Mouse (Mus musculus) cerebellum, adult 9-11 months (tissue): ENCODE data around the gene Fam229b.

Experiments used
- DNase-seq: peaks from one replicate; pipeline ENCODE4 v3.0.0; 2022

Gene Fam229b

DNA sequence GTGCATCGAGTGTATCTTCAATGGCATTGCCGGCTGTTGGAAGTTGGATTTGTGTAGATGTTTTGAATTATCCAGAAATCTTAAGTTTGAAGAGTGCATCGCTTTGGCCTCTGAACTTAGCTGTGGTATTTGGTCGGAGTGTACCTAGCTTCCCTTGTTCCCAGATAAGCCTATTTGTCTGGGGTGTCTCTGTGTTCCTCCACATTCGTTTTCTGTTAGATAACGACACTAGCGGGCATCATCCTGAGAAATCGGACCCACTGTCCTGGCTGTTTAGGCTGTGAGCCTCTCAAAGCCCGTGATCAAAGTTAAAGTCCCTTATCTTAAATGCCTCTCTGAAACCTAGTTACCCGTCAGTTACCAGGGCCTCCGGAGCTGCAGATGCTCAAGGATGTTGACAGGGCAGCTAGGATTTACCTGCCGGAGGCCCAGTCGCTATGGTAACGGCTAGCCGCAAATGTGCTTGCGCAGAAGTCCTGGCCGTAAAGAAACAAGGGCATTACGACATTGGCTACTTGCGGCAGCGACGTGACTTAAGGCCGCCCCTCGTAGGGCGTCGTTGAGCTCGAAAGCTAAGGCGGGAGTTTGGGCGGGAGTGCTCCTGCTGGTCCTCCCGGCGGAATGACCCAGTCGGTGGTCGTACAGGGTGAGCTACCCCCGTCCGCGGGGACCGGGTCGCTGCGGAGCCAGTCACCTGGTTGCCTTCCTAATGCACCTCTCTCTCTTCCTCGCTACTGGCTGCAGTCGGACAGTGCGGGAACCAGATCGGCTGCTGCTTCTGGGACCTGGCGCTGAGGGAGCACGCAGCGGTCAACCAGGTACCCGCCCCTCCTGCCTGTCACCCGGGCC, at the start of gene Fam229b, which contains the start of gene Tube1:
Gene Fam229b (minus strand): TSS at position 453 of the 849 bp plus-strand sequence.
Gene Tube1 (plus strand): TSS at position 515 of the 849 bp plus-strand sequence.
- peak; percentile 96 for DNase-seq

DNA sequence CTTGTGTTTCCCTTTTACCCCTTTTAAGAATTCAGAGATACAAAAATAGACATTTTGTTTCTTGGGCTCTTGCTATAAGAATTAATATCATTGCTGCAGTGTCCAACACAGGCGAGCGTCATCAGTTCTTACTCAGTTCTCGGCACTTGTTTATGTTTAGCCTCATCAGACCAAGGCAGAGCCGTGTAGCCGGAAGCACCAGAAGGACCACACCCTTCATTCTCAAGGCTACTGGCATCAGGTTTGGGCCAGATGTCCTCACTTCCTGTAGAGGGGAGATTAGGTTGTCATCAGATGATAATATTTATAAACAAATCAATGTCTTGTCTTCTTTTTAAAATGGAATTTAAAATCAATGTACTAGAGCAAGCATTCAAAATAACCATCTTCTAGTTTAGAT, 43.3 kb upstream of the Fam229b start:
- no peak for DNase-seq

DNA sequence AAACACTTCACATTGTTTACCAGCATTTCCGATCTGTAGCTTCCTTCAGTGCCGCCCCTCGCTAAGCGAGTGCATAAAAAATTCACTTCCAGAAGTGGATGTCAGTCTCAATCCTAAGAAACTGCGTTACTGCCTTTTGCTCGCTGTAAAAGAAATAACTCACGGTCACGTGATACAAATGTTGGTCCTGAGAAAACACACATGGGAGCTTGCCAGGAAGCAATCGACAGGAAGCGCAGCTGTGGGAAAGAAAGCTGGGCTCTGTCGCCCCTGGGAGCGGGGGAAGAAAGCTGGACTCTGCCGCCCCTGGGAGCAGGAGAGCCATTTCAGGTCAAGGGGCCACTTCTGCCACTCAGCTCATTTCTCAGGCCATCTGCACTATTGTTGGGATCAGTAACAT, 39.4 kb upstream of the Fam229b start:
- DNase-seq, result peak; percentile 33

DNA sequence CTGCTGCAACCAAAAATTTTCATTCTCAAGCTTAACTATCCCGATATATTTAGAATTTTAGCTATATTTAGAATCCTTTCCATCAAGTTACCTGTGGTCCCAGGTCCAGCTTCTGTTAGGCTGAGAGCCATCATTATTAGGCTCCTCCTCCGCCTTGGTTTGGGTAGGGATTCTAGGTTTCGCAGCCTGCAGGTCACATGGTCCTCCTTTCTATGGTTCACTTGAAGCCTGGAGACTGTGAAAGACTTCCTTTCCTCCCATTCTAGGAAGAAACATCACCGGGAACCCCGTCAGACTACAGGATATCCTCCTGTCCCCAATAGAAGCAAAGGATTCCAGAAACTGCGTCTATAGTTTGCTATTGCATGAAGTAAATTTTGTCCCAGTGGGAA, 38.8 kb upstream of the Fam229b start:
- peak; percentile 33 for DNase-seq

DNA sequence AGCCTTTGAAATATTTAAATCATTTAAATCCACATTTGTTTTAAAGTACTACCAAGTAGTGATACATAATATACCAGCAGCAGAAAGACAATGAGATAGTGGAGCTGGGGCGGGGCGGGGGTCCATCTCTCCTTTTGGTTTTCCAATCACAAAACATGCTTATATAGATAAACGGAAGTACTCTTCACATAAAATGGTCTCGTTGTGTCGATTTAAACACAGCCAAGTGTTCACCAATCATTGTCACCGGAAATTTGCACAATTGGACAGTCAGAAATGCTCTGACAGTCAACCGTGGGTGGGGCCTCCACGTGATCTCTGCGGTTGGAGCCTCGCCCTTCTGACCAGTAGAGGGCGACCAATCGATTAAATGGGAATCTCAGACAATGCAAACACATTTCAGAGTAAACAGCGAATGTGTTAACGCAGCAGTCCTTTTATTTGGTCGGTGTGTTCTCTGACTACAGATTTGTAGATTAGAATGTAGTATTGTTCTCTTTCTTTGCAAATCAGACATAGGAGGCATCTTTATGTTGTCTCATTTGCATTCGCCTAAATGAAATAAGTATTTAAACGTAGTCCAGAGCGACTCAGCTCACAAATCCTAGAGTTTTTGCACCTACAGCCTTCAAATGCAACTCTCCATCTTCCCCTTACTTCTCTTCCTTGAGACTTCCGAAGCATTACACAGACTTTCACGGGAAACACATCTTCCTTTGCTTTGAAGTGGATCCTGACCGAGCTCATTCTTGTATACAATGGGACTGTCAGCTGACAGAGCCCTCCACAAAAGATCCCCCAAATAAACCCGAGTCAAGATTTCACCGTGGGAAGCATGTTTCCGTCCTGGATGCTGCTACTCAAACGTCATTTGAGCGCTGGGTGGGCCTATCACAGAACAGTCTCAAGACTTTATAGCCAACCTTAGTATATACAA, 38.2 kb upstream of the Fam229b start:
- peak; percentile 95 for DNase-seq

DNA sequence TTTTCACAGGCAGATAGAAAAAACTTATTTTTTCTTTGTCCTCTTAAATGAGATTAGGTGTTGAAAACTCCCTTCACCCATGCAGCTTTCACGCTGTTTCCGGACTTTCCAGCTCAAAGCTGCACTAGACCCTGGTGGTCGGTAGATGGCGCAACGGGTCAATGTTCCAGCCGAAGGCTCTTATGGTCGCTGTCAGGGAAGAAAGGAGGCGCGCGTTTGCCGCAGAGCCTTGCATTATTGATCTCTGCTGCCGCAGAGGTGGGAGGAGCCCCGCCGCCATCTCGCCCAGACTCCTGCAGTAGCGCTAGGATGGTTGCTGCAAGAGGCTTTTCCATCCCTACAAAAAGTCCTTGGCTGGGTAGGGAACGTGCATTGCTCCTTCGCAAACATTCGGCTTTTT, 37.4 kb upstream of the Fam229b start:
- DNase-seq, result peak; percentile 94

DNA sequence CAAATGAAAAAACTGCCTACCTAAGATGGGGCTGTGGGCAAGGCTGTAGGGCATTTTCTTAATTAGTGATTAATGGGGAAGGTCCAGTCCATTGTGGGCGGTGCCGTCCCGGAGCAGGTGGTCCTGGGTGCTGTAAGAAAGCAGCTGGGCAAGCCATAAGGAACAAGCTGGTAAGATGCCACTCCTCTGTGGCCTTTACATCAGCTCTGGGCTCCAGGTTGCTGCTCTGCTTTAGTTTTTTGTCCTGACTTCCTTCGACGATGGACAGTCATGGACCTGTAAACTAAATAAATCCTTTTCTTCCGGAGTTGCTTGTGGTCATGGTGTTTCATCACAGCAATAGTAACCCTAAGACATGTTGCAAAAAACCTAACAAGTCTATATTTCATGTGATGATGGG, 37.0 kb upstream of the Fam229b start:
- peak; percentile 62 for DNase-seq

DNA sequence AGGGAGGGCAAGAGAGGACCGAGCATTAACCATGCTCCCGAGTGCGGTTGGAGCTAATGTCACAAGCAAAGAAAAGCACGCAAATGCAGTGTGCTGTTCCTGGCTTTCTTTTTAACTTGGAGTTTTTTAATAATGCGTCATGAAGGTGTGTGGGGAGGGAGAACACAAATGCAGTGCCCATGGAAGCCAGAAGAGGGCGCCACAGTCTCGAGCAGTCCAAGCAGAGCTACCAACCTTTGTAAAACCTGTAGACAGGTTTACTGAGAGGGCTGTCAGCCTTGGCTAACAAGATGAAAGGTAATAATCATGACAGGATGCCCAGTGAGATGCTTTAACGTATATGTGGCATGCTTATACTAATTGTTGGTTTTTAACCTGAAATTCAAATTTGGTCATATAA, 36.5 kb upstream of the Fam229b start:
- DNase-seq, result peak; percentile 83

DNA sequence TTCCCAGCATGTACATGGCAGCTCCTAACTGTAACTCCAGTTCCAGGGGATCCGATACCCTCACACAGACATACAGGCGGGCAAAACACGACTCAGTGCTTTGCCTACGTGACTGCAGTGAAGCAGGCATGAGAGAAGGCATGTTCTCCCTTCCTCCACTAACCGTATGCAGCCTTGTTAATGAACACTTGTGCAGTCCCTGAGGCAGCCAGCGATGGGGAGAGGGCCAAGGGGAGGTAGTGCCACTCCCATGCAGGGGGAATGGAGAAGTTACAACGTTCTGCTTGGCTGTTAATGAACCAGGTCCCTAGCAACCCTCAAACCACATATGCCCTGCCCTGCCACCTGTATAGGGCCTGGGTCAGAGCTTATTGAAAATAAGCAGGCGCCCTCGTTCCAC, 35.9 kb upstream of the Fam229b start:
- DNase-seq, result peak; percentile 40

DNA sequence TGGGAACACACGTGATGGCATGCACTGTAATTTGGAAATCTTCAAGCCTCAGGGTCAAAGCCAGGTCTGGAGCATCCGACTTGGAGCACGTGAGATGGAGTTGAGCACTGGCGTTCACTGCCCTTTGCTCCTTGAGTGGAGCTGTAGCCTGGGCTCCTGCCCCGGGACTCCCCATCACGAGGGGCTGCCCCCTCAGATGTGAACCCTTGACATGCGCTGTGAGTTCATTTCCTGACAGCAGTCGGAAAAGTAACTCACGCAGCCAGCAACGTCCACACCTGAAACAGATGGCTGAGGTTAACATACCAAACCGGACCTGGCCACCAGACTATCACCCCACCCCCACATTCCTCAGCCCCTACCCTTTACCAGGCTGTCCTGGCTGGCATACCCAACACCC, 33.9 kb upstream of the Fam229b start:
- DNase-seq, result no peak

DNA sequence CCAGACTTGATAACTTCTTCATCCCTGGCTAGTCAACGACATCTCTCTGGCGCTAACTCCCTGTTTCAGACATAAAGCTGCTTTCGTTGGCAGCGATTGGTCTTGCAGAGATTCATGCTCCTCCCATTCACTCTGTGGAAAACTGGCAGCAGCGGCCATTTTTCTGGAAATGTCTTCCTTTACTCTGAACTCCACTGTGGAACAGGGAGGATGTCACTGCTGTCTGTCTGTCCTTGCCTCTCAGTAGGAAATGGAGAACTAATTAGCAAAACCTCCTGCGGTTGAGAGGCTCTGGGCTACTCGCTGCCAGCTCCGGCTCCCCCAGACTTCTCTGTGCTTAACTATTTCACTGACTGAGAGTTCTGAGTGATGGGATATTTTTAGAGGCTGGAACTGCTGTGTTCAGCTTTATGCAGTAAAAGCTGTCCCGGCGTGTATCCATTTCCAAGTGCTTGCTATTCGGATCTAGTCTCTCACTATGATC, 32.0 kb upstream of the Fam229b start:
- peak; percentile 59 for DNase-seq

DNA sequence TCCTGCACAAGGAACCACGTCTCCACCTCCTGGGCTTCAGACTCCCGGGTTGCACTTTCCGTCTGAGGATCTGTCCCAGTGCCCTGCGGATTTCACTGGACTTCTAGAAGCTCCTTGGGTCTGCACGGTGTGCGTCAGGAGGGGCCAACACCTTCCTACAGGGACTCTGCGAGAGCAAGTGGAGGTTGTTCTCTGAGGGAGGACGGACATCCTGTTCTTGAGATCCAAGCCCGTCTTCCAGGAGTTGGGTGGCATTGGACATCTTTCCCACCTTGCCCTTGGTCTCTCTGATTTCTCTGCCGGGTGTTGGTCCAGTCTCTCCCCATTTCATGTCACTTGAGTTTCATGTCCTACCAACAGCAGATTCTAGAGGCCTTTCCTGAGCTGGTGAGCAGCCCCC, 30.0 kb upstream of the Fam229b start, which contains the start of gene Ccn6:
Gene Ccn6 (minus strand): TSS at position 101 of the 400 bp plus-strand sequence.
- DNase-seq, result no peak

DNA sequence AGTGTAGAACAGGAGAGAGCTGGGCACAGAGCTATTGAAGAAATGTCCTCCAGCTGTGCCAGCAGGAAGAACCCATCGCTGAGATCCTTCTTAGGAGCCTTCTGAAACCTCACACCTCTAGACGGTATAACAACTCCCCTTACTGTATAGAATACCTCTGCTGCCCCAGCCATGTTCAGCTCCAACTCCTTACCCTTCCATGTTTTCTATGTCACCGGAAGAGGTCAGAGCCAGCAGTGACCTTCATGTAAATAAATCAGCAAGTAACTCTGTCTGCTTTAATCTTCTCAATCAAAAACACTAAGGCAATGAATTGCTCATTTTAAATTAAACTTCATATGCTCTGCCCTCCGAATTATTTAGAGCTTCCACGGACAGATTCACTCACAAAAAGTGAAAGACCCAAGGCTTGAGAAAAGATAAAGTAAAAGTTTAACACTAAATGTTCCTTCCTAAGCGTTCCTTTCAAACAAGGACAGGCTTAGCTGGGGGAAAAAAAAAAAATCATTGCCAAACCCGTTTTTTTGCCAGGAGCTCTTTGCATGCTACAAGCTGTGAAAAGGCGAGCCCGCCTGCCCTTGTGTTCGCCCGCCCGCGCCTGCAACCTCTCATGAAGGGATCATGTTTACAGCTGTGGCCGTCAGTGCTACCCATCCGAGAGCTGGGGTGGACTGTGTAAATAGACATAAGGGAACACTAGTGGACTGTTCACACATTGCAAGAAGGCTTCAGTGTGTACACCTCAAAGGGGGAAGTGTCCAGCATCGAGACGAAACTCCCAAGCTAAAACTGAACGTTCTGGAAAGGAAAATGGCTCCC, 29.2 kb upstream of the Fam229b start:
- no peak for DNase-seq

DNA sequence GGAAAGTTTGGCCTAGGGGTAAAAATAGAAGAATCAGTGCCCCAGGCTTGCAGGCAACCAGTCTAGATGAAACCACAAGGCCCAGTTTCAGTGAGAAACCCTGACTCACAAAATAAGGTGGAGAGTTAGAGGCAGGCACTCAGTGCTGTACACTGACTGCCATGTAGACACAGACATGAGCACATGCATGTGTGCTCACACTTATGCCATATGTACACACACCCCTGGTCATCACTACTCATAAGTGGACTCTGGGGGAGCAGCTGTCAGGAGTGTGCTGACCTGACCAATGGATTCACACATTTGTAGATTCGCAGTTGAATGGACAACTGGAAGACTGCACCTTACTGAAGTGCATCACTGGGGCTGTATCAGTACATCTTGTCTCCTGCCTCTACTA, 27.7 kb upstream of the Fam229b start:
- no peak for DNase-seq

DNA sequence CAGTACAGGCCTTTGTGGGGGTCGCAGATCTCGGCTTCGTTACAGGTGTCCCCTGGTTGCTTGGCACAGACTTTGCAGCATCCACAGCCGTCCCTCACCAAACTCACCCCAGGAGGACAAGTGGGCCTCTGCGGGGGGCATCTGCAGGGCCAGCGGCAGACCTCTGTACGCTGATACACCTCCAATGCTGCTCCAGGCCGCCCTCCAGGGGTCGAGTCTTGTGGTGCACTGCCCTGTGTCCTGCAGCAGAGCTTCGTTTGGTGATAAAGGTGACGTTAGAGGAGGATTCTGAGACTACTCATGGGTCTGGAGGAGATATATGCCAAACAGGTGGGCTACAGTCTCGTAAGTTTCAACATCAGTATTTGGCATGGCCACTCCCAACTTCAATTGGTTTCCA, 24.6 kb upstream of the Fam229b start:
- DNase-seq, result no peak

DNA sequence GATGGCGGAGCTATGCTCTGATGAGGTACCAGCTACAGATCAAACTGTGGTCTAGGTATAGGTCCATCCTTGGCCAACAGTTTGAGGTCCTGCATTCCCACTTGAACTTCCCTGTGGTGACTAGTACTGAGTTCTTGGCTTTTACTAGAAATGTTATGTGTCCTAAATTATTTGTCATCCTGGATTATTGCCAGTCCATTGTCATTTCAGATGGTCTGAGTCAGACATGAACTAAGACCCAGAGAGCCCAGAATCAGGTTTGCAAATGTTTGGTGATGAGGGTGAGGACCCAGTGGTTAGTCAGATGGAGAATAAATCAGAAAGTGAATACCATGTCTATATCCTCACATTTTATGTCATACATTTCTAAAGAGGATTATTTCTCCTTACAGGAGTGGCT, 23.6 kb upstream of the Fam229b start:
- DNase-seq, result no peak

DNA sequence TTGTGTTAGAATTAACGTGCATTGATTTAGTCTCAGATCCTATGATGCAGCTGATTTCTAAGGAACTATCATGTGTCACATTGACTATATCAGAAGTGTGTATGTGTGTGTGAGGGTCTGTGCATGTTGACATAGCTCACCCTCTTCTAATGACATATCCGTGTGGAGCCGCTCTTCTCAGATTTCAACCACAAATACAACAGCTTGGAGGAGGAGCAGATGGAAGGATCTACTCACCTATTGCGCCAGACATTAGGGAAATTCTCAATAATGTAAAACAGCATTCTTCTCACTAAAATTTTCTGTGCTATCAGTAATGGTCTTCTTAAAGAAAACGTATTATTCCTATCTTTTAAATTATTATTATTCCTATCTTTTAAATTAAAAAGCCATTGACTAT, 23.0 kb upstream of the Fam229b start:
- no peak for DNase-seq

DNA sequence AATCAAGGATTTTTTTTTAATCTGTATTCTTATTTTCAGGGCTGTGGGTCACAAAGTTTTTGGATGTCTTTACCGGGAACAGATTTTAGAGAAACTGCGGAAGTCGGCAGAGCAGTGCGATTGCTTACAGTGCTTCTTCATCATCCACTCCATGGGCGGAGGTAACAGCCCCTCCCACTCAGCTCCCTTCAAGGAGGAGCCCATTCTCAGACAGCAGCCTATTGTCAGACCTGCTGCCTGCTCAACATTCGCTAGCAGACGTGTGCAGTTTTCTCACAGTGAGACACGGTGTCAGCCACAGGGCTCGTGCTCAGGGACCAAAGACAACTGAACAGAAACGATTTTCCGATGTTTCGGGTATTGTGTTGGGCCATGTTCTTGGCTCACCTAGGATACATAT, 8.5 kb upstream of the Fam229b start:
- no peak for DNase-seq

DNA sequence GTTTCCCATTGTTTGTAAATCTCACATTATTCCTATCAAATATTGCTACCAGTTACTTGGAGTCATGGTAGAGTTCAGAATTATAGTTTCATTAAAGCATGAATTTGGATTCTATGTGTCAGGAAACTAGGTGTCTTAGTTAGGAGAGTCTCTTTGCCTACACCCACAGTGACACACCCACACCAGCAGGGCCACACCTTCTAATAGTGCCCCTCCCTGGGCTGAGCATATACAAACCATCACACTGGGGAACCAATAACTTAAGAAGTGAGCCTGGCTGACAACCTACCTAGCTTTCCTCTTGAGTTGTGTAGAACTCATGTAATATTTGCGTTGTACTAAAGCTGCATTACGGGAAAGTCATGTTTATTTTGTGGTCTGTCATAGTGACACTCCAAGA, 7.7 kb upstream of the Fam229b start:
- no peak for DNase-seq

DNA sequence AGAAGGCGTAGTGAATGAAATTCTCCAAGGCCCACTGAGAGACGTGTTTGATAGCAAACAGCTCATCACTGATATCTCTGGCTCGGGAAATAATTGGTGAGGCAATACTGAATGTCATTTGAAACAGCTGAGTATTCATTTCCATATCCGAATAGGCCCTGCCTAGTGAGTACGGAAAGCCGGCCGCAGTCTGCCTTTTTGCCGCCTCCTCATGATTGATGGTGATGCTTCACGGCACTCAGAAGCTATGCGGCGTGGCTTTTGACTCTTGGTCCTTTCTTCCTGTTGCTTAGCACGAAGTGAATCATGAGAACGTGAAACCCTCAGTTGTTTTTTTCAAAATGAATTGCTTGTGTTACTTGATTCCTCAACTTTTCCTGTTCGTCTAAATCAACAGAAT, 7.1 kb upstream of the Fam229b start:
- DNase-seq, result no peak

DNA sequence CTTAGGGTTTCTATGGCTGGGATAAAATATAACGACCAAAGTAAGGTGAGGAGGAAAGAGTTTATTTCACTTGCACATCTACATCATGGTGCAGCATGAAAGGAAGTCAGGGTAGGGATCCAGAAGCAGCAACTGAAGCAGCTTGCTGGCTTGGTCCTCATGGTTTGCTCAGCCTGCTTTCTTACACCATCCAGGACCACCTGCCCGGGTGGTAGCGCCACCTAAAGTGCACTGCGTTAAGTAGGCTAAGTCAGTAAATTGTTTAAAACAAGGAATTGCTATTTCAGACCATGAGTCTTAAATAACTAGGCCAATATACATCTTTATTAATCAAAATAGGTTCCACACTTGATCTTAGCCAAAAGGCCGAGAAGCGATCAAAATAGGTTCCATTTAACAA, 5.0 kb upstream of the Fam229b start:
- DNase-seq, result no peak

DNA sequence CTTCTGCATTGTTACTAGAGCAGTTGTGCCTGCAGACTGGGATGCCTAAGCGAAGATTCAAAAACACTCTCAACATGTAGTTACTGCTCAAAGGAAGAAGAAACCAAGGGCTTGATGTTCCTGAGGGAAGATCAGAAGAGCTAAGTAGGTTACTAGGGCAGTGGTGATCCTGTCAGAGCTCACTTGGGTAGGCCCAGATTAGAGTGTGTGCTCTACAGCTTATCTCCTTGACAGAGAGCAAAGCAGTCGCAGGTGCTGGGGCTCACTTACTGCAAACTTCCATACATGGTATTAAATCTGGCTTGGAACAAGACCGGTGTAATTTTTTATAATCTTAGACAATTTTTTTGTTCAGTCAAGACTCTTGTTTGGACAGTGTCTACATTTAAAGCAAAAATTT, 4.1 kb upstream of the Fam229b start:
- no peak for DNase-seq

DNA sequence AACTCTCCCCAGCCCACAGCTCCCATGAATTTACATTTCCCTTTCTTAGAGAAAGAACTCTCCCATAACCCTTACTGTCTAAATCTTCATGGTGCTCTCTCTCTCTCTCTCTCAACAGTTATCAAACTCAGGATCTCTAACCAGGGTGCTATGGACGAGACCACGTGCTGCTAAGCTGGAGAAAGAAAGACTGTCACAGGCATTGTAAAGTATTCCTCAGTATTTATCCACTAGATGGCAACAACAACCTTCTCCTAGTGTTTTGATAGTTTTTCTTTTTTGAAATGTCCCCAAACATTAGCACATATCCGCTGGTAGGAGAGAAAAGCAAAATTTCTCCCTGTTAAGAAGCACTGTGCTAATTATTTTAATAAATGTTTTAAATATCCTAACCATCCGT, 12.3 kb downstream of the Fam229b start:
- DNase-seq, result no peak
